Mouse (Mus musculus): ENCODE data around the gene 2210408I21Rik. TPM values are rescaled to one million over a fixed set of nuclear protein-coding genes. Genes with fewer than 3 reads are reported as not detected.

2210408I21Rik gene
- total and polyA plus RNA-seq, 3 experiments: 0.78 to 5.2 (median 4.8) TPM

DNA sequence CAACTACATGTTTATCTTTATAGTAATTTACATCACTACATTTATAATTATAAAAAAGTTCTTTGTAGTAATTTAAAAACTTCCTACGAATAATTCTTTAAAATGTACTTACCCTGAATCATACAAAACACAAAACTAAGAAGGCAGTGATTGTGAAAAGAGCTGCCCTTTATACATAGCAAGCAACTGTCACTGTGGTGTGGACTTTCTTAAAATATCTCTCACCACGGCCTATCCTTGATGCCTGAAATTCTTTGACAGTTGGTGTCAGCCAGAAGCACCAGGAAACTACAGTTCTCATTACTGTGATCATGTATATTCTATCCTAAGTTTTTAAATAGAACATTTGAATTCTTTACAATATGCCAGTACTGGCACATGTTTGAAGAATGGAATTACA, 4.2 kb upstream of the 2210408I21Rik start:
- Histone ChIP-seq H3K27me3 (ENCODE audit: control insufficient read depth, insufficient read depth, low read length) (no peaks in the 10 kb centered on the region), H3K9ac (ENCODE audit: low read depth, low read length) (no peak overlapping the region), H3K27ac (peak overlapping the region; percentile 69), H3K36me3 (ENCODE audit: control insufficient read depth, insufficient read depth, low read length) (no peaks in the 10 kb centered on the region; the same call in 1 of the 2 replicates), H3K4me1 (ENCODE audit: control insufficient read depth, insufficient read depth, low read length) (peaks cover 1% of the 10 kb centered on the region; the same call in 1 of the 2 replicates), H3K4me3 (peak overlapping the region; percentile 0; the same call in 1 of the 2 replicates), H3K79me2 (replicated peaks; ENCODE audit: control insufficient read depth, insufficient read depth, low read length) (no peaks in the 10 kb centered on the region; the same call in 1 of the 2 replicates)
- TF ChIP-seq CTCF (IDR thresholded peaks at IDR 0.05) (no peak), EP300 (IDR thresholded peaks at IDR 0.05; ENCODE audit: insufficient read depth, low read depth, low read length) (no peak), POLR2A (IDR thresholded peaks at IDR 0.05; ENCODE audit: insufficient read depth, low read depth, low read length) (no peak)
- no peak for DNase-seq
- WGBS: 37% methylated on average over 2 of the region's 2 CpGs
- intact Hi-C loops (cut with DNase I): loop anchor here (10.0 kb wide), 1 partner anchor 574 kb away; the partner anchor contains the start of gene Fam172a

DNA sequence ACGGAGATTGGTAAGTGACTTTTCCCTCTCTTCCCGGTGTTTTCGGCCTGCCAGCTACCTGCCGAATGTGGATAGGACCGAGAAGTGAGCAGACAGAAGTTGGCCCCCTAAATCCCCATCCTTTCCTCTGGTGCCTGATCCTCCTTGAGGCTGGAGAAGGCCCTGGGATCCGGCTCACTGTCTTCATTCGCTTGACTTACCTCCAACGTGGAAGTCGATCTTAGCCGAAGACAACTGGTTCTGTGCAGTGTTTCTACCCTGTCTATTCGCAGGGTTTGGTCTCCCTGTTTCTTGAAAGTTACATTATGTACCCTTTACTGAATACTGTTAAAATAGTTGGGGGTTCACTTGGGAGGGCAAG, 261 bp downstream of the 2210408I21Rik start:
- no peaks in the 10 kb centered on the region; the same call in 1 of the 2 replicates for H3K79me2 ChIP-seq (replicated peaks; ENCODE audit: control insufficient read depth, insufficient read depth, low read length)
- no peak for DNase-seq
- peak overlapping the region; percentile 68 for H3K9ac ChIP-seq (ENCODE audit: low read depth, low read length)
- peak overlapping the region; percentile 98 for H3K4me3 ChIP-seq
- 1% methylated on average over 11 of the region's 11 CpGs for WGBS
- TF ChIP-seq EP300 (IDR thresholded peaks at IDR 0.05; ENCODE audit: insufficient read depth, low read depth, low read length) (no peak), POLR2A (IDR thresholded peaks at IDR 0.05; ENCODE audit: insufficient read depth, low read depth, low read length) (no peak), CTCF (IDR thresholded peaks at IDR 0.05) (no peak)
- intact Hi-C loops (cut with DNase I): loop anchor here (10.0 kb wide), 1 partner anchor 569 kb away; the partner anchor contains the start of gene Fam172a
- peaks cover 1% of the 10 kb centered on the region; the same call in 1 of the 2 replicates for H3K4me1 ChIP-seq (ENCODE audit: control insufficient read depth, insufficient read depth, low read length)
- peak overlapping the region; percentile 79 for H3K27ac ChIP-seq
- no peaks in the 10 kb centered on the region; the same call in 1 of the 2 replicates for H3K36me3 ChIP-seq (ENCODE audit: control insufficient read depth, insufficient read depth, low read length)
- no peaks in the 10 kb centered on the region for H3K27me3 ChIP-seq (ENCODE audit: control insufficient read depth, insufficient read depth, low read length)

DNA sequence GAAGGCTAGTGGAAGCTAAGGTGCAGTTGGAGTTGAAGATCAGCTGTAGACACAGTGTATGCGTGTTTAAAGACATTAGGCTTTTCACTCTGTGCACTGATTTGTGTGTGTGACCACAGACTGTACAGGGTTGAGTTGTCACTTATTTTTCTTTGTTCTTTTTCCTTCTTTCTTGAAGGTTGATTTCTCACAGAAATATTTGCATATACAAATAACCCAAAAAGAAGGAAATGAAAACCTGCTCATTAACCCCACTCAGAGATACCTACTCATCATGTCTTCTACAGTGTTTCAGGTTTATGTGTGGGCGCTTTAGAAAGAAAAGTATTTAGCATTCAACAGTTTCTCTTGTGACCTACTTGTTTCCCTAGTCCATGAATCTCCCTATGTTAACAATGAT, 5.5 kb downstream of the 2210408I21Rik start:
- TF ChIP-seq EP300 (IDR thresholded peaks at IDR 0.05; ENCODE audit: insufficient read depth, low read depth, low read length) (no peak), CTCF (IDR thresholded peaks at IDR 0.05) (no peak), POLR2A (IDR thresholded peaks at IDR 0.05; ENCODE audit: insufficient read depth, low read depth, low read length) (no peak)
- no peak overlapping the region for H3K9ac ChIP-seq (ENCODE audit: low read depth, low read length)
- no peaks in the 10 kb centered on the region for H3K4me1 ChIP-seq (ENCODE audit: control insufficient read depth, insufficient read depth, low read length)
- H3K36me3 ChIP-seq (ENCODE audit: control insufficient read depth, insufficient read depth, low read length): no peaks in the 10 kb centered on the region; the same call in 1 of the 2 replicates
- no peaks in the 10 kb centered on the region; the same call in 1 of the 2 replicates for H3K79me2 ChIP-seq (replicated peaks; ENCODE audit: control insufficient read depth, insufficient read depth, low read length)
- H3K27me3 ChIP-seq (ENCODE audit: control insufficient read depth, insufficient read depth, low read length): no peaks in the 10 kb centered on the region
- intact Hi-C loops (cut with DNase I): no loop called here
- no peak overlapping the region for H3K27ac ChIP-seq
- WGBS: 93% methylated on average over 2 of the region's 2 CpGs
- no peak for DNase-seq
- no peak overlapping the region for H3K4me3 ChIP-seq

DNA sequence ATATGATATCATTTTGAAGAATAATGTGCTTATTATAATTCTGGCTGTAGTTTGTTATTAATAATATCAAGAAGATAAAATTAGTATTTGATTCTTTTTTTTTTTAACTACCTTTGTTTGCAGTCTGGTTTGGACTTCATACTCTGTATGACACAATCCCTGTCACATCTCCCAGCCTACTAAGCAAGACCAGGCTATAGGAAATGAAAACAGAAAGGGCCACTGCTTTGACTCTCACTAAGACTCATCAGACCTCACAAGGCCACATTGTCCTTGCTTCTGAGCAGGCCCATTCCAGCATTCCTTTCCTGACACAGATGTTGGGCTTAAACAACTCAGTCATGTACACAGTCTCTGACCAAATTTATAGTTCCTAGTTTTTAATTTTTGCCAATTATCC, 42.6 kb downstream of the 2210408I21Rik start:
- H3K27me3 ChIP-seq (ENCODE audit: control insufficient read depth, insufficient read depth, low read length): no peaks in the 10 kb centered on the region
- intact Hi-C loops (cut with DNase I): no loop called here
- H3K4me3 ChIP-seq: no peak overlapping the region
- no peaks in the 10 kb centered on the region for H3K36me3 ChIP-seq (ENCODE audit: control insufficient read depth, insufficient read depth, low read length)
- no peaks in the 10 kb centered on the region for H3K4me1 ChIP-seq (ENCODE audit: control insufficient read depth, insufficient read depth, low read length)
- no peak overlapping the region for H3K27ac ChIP-seq
- H3K79me2 ChIP-seq (replicated peaks; ENCODE audit: control insufficient read depth, insufficient read depth, low read length): no peaks in the 10 kb centered on the region
- no peak overlapping the region for H3K9ac ChIP-seq (ENCODE audit: low read depth, low read length)
- no peak for DNase-seq
- no peak for TF ChIP-seq EP300 (IDR thresholded peaks at IDR 0.05; ENCODE audit: insufficient read depth, low read depth, low read length)
- no peak for TF ChIP-seq CTCF (IDR thresholded peaks at IDR 0.05)
- no peak for TF ChIP-seq POLR2A (IDR thresholded peaks at IDR 0.05; ENCODE audit: insufficient read depth, low read depth, low read length)

DNA sequence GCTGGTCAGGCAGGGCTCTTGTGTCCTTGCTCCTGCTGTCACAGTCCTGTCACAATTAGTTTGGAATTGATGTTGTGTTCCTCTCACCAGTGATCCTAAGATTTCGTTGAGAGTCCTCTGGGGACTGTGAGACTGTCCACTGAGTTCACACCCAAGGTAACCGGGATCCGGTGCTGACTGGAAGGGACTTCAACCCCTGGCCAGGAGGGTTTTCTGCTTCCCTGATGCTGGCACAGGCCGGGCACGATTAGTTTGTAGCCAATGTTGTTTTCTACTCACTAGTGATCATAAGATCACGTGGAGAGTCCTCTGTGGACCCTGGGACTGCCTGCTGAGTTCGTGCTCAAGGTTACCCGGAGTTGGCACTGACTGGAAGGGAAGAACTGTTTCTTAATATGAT, 55.3 kb downstream of the 2210408I21Rik start:
- Histone ChIP-seq H3K4me3 (no peak overlapping the region), H3K27me3 (ENCODE audit: control insufficient read depth, insufficient read depth, low read length) (no peaks in the 10 kb centered on the region), H3K36me3 (ENCODE audit: control insufficient read depth, insufficient read depth, low read length) (no peaks in the 10 kb centered on the region), H3K4me1 (ENCODE audit: control insufficient read depth, insufficient read depth, low read length) (no peaks in the 10 kb centered on the region), H3K79me2 (replicated peaks; ENCODE audit: control insufficient read depth, insufficient read depth, low read length) (no peaks in the 10 kb centered on the region), H3K9ac (ENCODE audit: low read depth, low read length) (no peak overlapping the region), H3K27ac (no peak overlapping the region)
- TF ChIP-seq POLR2A (IDR thresholded peaks at IDR 0.05; ENCODE audit: insufficient read depth, low read depth, low read length): no peak
- TF ChIP-seq CTCF (IDR thresholded peaks at IDR 0.05): no peak
- TF ChIP-seq EP300 (IDR thresholded peaks at IDR 0.05; ENCODE audit: insufficient read depth, low read depth, low read length): no peak
- 90% methylated on average over 8 of the region's 8 CpGs for WGBS
- no peak for DNase-seq
- intact Hi-C loops (cut with DNase I): no loop called here

DNA sequence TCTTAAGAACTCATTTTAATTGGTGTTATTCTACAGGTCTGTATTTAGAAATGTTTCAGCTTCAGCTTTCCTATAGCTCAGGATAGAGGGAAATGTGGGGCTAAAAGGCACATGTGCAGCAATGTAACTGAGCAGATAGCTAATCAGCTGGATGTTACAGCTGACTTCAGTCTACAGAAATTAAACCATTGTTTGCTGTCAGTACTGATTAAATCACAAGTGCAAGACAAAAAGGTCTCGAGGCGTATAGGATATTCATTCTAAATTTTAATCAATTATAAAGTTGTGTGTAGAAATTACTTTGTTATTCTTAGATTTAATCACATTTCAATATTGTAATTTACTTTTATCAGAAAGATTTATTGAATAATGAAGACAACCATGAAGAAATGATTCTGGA, 56.9 kb downstream of the 2210408I21Rik start:
- TF ChIP-seq POLR2A (IDR thresholded peaks at IDR 0.05; ENCODE audit: insufficient read depth, low read depth, low read length): no peak
- no peak for TF ChIP-seq CTCF (IDR thresholded peaks at IDR 0.05)
- no peak for TF ChIP-seq EP300 (IDR thresholded peaks at IDR 0.05; ENCODE audit: insufficient read depth, low read depth, low read length)
- intact Hi-C loops (cut with DNase I): no loop called here
- Histone ChIP-seq H3K27me3 (ENCODE audit: control insufficient read depth, insufficient read depth, low read length) (no peaks in the 10 kb centered on the region), H3K4me1 (ENCODE audit: control insufficient read depth, insufficient read depth, low read length) (no peaks in the 10 kb centered on the region), H3K27ac (no peak overlapping the region), H3K36me3 (ENCODE audit: control insufficient read depth, insufficient read depth, low read length) (no peaks in the 10 kb centered on the region), H3K4me3 (no peak overlapping the region), H3K9ac (ENCODE audit: low read depth, low read length) (no peak overlapping the region), H3K79me2 (replicated peaks; ENCODE audit: control insufficient read depth, insufficient read depth, low read length) (no peaks in the 10 kb centered on the region)
- DNase-seq: no peak
- 87% methylated on average over 2 of the region's 2 CpGs for WGBS

Data from heart, adult 2 months (tissue).